Mouse (Mus musculus) lung, postnatal 0 days (tissue): Measurements from ENCODE around the gene Zrsr2.
A peak's percentile ranks its signal among the peaks of the same experiment; 100 is the strongest.

Experiments
- CTCF ChIP-seq: IDR thresholded peaks from 2 replicates; pipeline ENCODE4 v1.5.1; 2016; ENCODE audit warnings: antibody characterized with exemption, mild to moderate bottlenecking
- EP300 ChIP-seq: IDR thresholded peaks from 2 replicates; pipeline ENCODE4 v1.6.1; 2016; ENCODE audit warnings: antibody characterized with exemption, mild to moderate bottlenecking, control low read depth

- TF ChIP-seq CTCF: peak; percentile 78
- no peak for TF ChIP-seq EP300
Observed at GRCm38 (mm10) chrX:164004809-164005208, 46.3 kb upstream of the Zrsr2 start.
